Mouse (Mus musculus) forebrain, embryonic 13.5 days (tissue): ENCODE data around the gene Epb41l2. TPM values are rescaled to one million over a fixed set of nuclear protein-coding genes. Genes with fewer than 3 reads are reported as not detected.

Source experiments
- ATAC-seq: fragments of 200-750 bp; cut with Nextera tagmentation; 2 replicates; pipeline ENCODE4 v1.8.0; 2017
- H3K27ac ChIP-seq: fragments of 300-500 bp; sonication (generic); 2 replicates; pipeline ENCODE4 v1.5.1; 2015; ENCODE audit warnings: inconsistent platforms, mild to moderate bottlenecking, moderate library complexity
- H3K27me3 ChIP-seq: fragments of 300-500 bp; sonication (generic); 2 replicates; pipeline ENCODE4 v1.6.1; 2015; ENCODE audit warnings: mild to moderate bottlenecking, inconsistent platforms
- H3K36me3 ChIP-seq: fragments of 300-500 bp; sonication (generic); 2 replicates; pipeline ENCODE4 v1.6.1; 2015; ENCODE audit warnings: mild to moderate bottlenecking, inconsistent platforms; ENCODE audit not compliant: poor library complexity, severe bottlenecking
- H3K4me1 ChIP-seq: fragments of 300-500 bp; sonication (generic); 2 replicates; pipeline ENCODE4 v1.6.1; 2015; ENCODE audit warnings: inconsistent platforms
- H3K4me2 ChIP-seq: fragments of 300-500 bp; sonication (generic); 2 replicates; pipeline ENCODE4 v1.6.1; 2015; ENCODE audit warnings: inconsistent platforms, mild to moderate bottlenecking, moderate library complexity
- H3K4me3 ChIP-seq: fragments of 300-500 bp; sonication (generic); 2 replicates; pipeline ENCODE4 v1.5.1; 2015; ENCODE audit warnings: mild to moderate bottlenecking, inconsistent platforms
- H3K9ac ChIP-seq: fragments of 300-500 bp; sonication (generic); 2 replicates; pipeline ENCODE4 v1.6.1; 2015; ENCODE audit warnings: mild to moderate bottlenecking, inconsistent platforms
- H3K9me3 ChIP-seq: fragments of 300-500 bp; sonication (generic); replicated peaks from 2 replicates; pipeline ENCODE4 v1.6.1; 2016; ENCODE audit warnings: inconsistent platforms
- WGBS: fragments of 180-500 bp; shearing (Covaris S2); methylation state at CpG from one replicate; pipeline ENCODE4 v1.1.7; 2015; 5-methylcytosine and 5-hydroxymethylcytosine counted together
- polyA plus RNA-seq: library from polyadenylated mRNA; unstranded; fragments of >200 nt; fragmentation: Nextera tagmentation; extraction: Ambion mirVana; gene quantifications from 2 replicates; pipeline ENCODE4 v1.2.1, GENCODE M21; 2015

Gene Epb41l2
- polyA plus RNA-seq, 1 experiment from 2014 or later, result 22.7 TPM

- Histone ChIP-seq H3K4me3 (no peak overlapping the region), H3K36me3 (no peaks in the 10 kb centered on the region), H3K27ac (no peak overlapping the region), H3K9ac (no peak overlapping the region), H3K4me2 (no peak overlapping the region), H3K27me3 (no peaks in the 10 kb centered on the region), H3K4me1 (peaks cover 4% of the 10 kb centered on the region), H3K9me3 (no peaks in the 10 kb centered on the region)
- ATAC-seq, result no peak
- 58% methylated on average over 5 of the region's 5 CpGs for WGBS
Observed at GRCm38 (mm10) chr10:25432938-25433337, 73.3 kb downstream of the Epb41l2 start.

- Histone ChIP-seq H3K36me3 (no peaks in the 10 kb centered on the region), H3K9me3 (no peaks in the 10 kb centered on the region), H3K4me1 (peaks cover 4% of the 10 kb centered on the region), H3K4me3 (no peak overlapping the region), H3K27ac (no peak overlapping the region), H3K4me2 (no peak overlapping the region), H3K27me3 (no peaks in the 10 kb centered on the region), H3K9ac (no peak overlapping the region)
- 11% methylated on average over 3 of the region's 3 CpGs for WGBS
- no peak for ATAC-seq
Observed at GRCm38 (mm10) chr10:25433524-25433923, 73.9 kb downstream of the Epb41l2 start.

GRCm38 (mm10) chr10:25434358-25435044, 74.9 kb downstream of the Epb41l2 start:
- H3K27me3 ChIP-seq, result no peaks in the 10 kb centered on the region
- no peak overlapping the region for H3K4me2 ChIP-seq
- no peak overlapping the region for H3K27ac ChIP-seq
- ATAC-seq, result no peak
- no peaks in the 10 kb centered on the region for H3K9me3 ChIP-seq
- 78% methylated on average over 13 of the region's 13 CpGs for WGBS
- H3K4me3 ChIP-seq, result no peak overlapping the region
- H3K9ac ChIP-seq, result no peak overlapping the region
- peaks cover 4% of the 10 kb centered on the region for H3K4me1 ChIP-seq
- H3K36me3 ChIP-seq, result no peaks in the 10 kb centered on the region

GRCm38 (mm10) chr10:25436703-25437401, 77.3 kb downstream of the Epb41l2 start:
- Histone ChIP-seq H3K27ac (no peak overlapping the region), H3K4me3 (no peak overlapping the region), H3K9me3 (no peaks in the 10 kb centered on the region), H3K9ac (no peak overlapping the region), H3K4me1 (peaks cover 4% of the 10 kb centered on the region), H3K36me3 (no peaks in the 10 kb centered on the region), H3K4me2 (no peak overlapping the region), H3K27me3 (no peaks in the 10 kb centered on the region)
- ATAC-seq, result no peak
- 88% methylated on average over 6 of the region's 6 CpGs for WGBS

- no peak overlapping the region for H3K4me2 ChIP-seq
- no peaks in the 10 kb centered on the region for H3K9me3 ChIP-seq
- H3K4me1 ChIP-seq, result peaks cover 4% of the 10 kb centered on the region
- H3K36me3 ChIP-seq, result no peaks in the 10 kb centered on the region
- H3K4me3 ChIP-seq, result no peak overlapping the region
- H3K27ac ChIP-seq, result no peak overlapping the region
- no peak for ATAC-seq
- WGBS, result 94% methylated on average over 6 of the region's 6 CpGs
- H3K9ac ChIP-seq, result no peak overlapping the region
- no peaks in the 10 kb centered on the region for H3K27me3 ChIP-seq
Observed at GRCm38 (mm10) chr10:25437586-25438298, 78.1 kb downstream of the Epb41l2 start.

- 78% methylated on average over 8 of the region's 8 CpGs for WGBS
- ATAC-seq, result no peak
- H3K27me3 ChIP-seq, result no peaks in the 10 kb centered on the region
Observed at GRCm38 (mm10) chr10:25438299-25438680, 78.7 kb downstream of the Epb41l2 start.

GRCm38 (mm10) chr10:25439163-25439562, 79.6 kb downstream of the Epb41l2 start:
- Histone ChIP-seq H3K4me2 (no peak overlapping the region), H3K9me3 (no peaks in the 10 kb centered on the region), H3K4me3 (no peak overlapping the region), H3K36me3 (0 out of 2 replicates have a peak, but pooled peaks cover 5% of the 10 kb centered on the region), H3K27ac (no peak overlapping the region), H3K27me3 (no peaks in the 10 kb centered on the region), H3K9ac (no peak overlapping the region), H3K4me1 (no peaks in the 10 kb centered on the region)
- WGBS, result 90% methylated on average over 4 of the region's 4 CpGs
- no peak for ATAC-seq

More at GRCm38 (mm10) chr10:25438299-25438680, 78.7 kb downstream of the Epb41l2 start:
- Histone ChIP-seq H3K9me3 (no peaks in the 10 kb centered on the region), H3K4me1 (peaks cover 4% of the 10 kb centered on the region), H3K4me2 (no peak overlapping the region), H3K4me3 (no peak overlapping the region), H3K9ac (no peak overlapping the region), H3K36me3 (no peaks in the 10 kb centered on the region), H3K27ac (no peak overlapping the region)

GRCm38 (mm10) chr10:25439856-25440255, 80.3 kb downstream of the Epb41l2 start:
- Histone ChIP-seq H3K27ac (no peak overlapping the region), H3K4me3 (no peak overlapping the region), H3K27me3 (no peaks in the 10 kb centered on the region), H3K36me3 (0 out of 2 replicates have a peak, but pooled peaks cover 5% of the 10 kb centered on the region), H3K9me3 (no peaks in the 10 kb centered on the region), H3K9ac (no peak overlapping the region), H3K4me1 (no peaks in the 10 kb centered on the region), H3K4me2 (no peak overlapping the region)
- 96% methylated on average over 3 of the region's 3 CpGs for WGBS
- ATAC-seq, result no peak

GRCm38 (mm10) chr10:25441405-25441804, 81.8 kb downstream of the Epb41l2 start:
- H3K9me3 ChIP-seq, result no peaks in the 10 kb centered on the region
- H3K9ac ChIP-seq, result no peak overlapping the region
- no peaks in the 10 kb centered on the region for H3K4me1 ChIP-seq
- ATAC-seq, result no peak
- H3K4me2 ChIP-seq, result no peak overlapping the region
- 0 out of 2 replicates have a peak, but pooled peaks cover 5% of the 10 kb centered on the region for H3K36me3 ChIP-seq
- H3K27me3 ChIP-seq, result no peaks in the 10 kb centered on the region
- no peak overlapping the region for H3K27ac ChIP-seq
- H3K4me3 ChIP-seq, result no peak overlapping the region
- 96% methylated on average over 7 of the region's 7 CpGs for WGBS

GRCm38 (mm10) chr10:25443626-25444025, 84.0 kb downstream of the Epb41l2 start:
- no peak overlapping the region for H3K4me2 ChIP-seq
- H3K9me3 ChIP-seq, result no peaks in the 10 kb centered on the region
- H3K4me3 ChIP-seq, result no peak overlapping the region
- no peaks in the 10 kb centered on the region for H3K27me3 ChIP-seq
- no peak overlapping the region for H3K9ac ChIP-seq
- H3K4me1 ChIP-seq, result no peaks in the 10 kb centered on the region
- 87% methylated on average over 6 of the region's 6 CpGs for WGBS
- H3K27ac ChIP-seq, result no peak overlapping the region
- no peak for ATAC-seq
- H3K36me3 ChIP-seq, result 0 out of 2 replicates have a peak, but pooled peaks cover 5% of the 10 kb centered on the region

GRCm38 (mm10) chr10:25444198-25444783, 84.7 kb downstream of the Epb41l2 start:
- Histone ChIP-seq H3K4me1 (no peaks in the 10 kb centered on the region), H3K9me3 (no peaks in the 10 kb centered on the region), H3K4me2 (no peak overlapping the region), H3K4me3 (no peak overlapping the region), H3K9ac (no peak overlapping the region), H3K36me3 (0 out of 2 replicates have a peak, but pooled peaks cover 5% of the 10 kb centered on the region), H3K27ac (no peak overlapping the region), H3K27me3 (no peaks in the 10 kb centered on the region)
- no peak for ATAC-seq
- 68% methylated on average over 5 of the region's 5 CpGs for WGBS
